Mouse (Mus musculus) CH12F3 (cell line): ENCODE results near the gene Myh9.
"Not testable (repeated sequence)": the region's sequence is repeated elsewhere in the genome, so short reads cannot be mapped to it uniquely, and the experiment has no call there.

Experiments used
- in situ Hi-C: fragments of 300-500 bp; cut with MboI; formaldehyde crosslinking; loops from 2 replicates; pipeline ENCODE4 v1.14.3; 2020; ENCODE audit warnings: low sequenced_read_pairs

Gene Myh9

DNA sequence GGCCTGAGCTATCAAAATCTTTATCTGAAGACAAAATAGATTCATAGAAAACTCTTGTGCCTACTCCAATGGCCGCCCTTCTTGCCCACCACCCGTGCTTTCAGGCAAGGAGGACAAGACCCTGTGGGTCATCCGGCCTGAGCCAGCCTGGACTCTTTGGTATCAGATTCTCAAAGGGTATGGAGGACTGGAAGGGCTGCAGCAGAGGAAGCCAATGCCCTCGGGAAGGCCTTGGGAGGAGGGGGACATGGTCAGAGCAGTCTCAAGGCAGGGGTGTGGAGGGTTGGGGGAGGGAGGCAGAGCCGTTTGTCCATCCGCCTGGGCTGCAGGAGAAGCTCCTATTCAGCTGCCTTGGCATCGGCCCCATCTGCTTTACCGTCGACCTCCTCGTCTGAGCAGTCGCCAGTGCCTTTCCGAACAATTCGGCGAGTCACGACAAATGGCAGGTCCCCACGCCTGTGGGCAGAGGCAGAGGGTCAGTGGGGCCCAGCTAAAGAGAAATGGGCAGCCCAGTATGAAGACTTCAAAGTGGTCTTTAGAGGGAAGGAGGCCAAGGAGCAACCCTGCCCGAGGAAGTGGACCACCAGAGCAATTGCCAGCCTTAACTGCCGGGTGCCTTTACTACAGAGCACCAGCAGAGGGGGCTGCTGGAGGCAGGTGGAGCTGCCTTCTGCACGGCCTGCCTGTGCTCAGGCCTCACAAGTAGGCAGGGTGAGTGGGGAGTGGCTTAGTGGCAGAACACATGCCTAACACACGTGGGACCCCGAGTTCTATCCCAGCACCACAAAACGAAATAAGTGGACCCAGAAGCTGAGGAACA, 80.2 kb downstream of the Myh9 start:
- in situ Hi-C loops, result no loop called here

DNA sequence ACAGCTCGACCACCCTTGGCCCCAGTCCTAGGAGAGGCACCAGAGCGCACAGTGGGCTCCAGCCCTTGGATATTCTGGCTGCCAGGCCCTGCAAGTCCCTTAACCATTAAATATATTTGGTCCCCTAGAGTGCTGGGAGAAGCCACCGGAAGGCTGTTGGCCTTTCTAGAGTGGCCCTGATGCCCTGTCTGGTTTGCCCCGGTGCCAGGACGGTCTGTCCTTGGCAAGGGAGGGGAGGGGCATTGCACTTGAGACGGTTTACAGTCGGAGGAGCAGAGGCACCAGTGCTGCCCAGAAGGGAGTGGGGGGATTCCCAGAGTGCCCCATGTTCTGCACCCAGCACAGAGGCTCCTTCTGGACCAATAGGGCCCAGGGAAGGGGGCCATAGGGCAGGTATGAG, 80.9 kb downstream of the Myh9 start:
- in situ Hi-C loops, result no loop called here

DNA sequence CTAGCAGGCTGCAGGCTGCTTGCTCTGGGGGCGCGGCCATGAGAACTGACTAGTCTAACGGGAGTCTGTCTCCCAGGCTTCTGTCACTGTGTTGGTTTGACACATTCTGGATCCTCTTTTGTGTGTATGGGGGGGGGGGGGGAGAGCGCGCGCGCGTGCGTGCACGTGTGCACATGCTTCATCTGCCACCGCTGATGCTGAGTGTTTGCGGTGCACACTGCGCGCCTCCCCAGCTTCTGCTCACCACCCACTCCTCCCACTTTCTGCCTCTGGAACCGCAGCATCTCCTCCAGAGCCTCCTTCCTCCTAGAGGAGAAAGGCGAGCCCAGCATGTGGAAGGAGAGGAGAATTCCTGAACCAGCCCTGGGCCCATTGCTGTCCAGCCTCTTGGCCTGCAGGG, 81.9 kb downstream of the Myh9 start:
- in situ Hi-C loops, result no loop called here

DNA sequence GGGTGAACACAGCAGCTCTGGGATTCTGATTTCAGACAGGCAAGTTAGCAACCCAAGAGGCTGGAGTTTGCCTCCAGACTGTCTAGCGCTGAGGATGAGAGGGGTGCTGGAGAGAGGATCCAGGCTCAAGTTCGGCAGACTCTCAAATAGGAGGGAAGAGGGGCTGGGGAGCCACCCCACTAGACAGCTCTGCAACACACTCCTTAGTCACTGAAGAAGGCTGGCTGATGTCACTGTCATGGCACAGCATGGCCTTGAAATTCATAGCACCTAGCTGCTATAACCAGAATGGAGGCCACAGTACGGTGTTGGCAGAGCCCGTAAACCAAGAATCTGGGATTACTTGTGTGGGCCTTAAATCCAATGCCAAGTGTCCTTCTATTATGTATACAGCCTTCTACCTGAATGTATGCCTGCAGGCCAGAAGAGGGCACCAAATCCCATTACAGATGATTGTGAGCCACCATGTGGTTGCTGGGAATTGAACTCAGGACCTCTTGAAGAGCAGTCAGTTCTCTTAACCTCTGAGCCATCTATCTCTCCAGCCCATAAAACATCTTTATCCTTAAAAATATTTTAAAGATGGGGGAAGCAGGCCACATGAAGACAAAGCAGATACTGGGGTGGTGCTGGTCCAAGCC, 84.3 kb downstream of the Myh9 start:
- in situ Hi-C loops, result no loop called here

DNA sequence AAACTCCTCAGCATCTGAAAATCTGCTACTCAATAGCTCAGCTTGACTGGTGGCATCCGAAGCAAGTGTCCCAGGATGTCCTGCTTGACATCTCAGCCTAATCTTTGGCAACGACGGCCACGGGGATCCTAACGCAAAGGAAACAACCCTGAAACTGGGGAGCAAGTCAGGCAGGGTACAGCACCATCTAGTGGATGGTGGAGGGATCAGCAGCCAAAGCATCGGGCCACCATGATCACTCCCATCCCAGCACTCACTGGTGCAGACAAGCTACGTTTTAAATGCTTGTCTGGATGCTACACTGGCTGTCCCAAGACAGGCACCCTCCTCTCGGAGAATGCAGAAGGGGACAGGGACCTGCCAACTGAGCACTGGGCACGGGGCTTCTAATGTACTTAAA, 85.1 kb downstream of the Myh9 start, which contains the start of gene Apol8:
Apol8 (minus strand) TSS at position 156 of the 400 bp plus-strand sequence.
- in situ Hi-C loops, result no loop called here

DNA sequence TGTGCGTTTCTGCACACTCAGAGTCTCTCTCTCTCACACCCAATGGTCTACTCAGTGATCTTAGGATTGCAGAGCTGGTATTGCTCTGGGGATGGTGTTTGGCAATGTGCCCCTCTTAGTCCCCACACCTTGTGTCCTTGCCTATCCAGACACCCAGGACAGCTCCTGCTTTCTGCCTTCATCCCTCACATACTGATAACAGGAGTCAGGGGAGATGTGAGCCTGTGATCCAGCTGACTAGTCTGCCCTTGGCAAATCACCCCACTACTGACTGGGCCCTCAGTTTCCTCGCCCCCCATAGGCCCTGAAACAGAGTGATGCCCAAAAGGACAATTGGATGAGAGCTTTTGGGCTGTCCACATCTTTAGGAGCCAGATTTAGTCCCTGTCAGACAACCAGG, 85.9 kb downstream of the Myh9 start:
- in situ Hi-C loops, result no loop called here

DNA sequence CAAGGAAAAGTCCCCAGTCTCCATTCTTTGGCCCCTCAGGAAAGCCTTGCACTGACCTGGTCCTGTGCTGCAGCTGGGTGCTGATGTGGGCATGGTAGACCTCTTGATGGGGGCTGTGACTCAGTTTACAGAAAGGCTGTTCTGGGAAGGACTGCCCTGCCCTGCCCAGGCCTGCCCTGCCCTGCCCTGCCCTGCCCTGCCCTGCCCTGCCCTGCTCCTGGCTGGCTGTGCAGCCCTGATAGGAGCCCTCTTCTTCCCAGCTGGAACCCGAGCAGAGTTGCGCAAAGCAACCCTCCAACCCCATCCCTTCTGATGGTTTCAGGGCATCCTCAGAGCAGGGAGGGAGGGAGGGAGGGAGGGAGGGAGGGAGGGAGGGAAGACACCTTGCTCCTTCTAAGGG, 86.8 kb downstream of the Myh9 start:
- in situ Hi-C loops, result no loop called here

DNA sequence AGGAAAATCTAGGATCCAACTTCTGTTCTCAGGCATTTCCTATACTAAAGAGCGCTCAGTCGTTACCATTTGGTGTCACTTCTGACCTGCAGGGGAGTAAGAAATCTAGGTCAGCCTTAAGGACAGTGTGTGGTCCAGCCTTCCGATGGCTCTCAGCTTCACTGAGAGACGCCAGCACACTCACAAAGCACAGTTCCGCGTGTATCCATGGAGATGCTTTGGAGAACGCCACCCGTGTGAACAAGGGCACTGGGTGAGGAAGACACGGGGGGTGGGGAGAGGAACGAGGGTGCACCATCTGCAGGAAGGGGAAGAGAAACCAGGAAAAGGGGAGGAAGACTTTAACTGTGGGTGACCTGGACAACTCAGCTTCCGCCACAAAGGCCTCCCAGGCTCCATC, 89.5 kb downstream of the Myh9 start:
- in situ Hi-C loops, result no loop called here

DNA sequence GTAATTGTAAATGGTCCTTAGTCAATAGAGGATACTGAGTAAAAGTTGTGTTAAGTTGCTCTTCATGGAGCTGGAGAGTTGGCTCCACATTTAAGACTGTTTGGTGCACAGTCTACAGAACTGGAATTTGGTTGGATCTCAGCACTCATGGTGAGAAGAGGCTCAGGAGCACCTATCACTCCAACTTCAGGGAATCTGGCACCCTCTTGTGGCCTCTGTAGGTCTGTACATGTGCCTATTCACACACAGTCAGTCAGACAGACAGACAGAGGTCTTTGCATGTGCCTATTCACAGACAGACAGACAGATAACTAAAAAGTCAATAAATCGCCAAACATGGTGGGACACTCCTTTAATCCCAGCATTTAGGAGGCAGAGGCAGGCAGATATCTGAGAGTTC, 91.5 kb downstream of the Myh9 start:
- in situ Hi-C loops, result no loop called here

DNA sequence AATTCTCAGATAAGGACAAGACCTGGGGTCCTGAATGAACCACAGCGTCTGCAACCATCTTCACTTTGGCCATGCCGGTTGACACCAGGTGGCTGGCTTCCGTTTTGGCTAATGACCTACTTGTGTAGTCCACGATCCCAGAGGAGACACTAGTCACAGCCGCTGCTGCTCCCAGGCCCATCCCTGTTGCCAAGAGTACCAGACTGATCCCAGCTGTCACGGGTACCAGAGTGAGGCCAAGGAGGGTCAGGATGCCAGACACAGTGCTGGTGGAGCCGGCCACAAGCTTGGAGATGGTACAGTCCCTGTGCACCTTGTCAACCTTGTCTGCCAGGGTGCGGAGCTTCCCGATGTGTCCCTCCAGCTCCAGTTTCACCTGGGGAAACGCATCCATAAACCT, 92.3 kb downstream of the Myh9 start:
- in situ Hi-C loops, result no loop called here

DNA sequence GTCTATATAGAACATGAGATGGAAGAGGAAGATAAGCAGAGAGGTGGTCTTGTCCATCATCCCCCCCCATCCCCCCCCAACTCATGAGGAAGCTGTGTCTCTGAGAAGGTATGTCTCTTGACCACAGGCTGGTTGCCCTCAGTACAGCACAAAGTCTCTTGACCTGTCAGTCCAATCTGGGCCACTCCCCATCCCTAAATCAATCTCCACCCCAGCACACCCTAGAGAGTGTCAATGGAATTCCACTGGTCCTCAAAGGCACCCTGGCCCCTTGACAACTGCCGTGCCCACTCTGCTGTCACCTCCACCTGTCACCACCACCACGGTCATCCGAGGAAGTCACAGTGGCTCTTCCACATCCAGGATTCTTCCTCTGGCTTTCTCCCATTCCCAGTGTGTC, 93.6 kb downstream of the Myh9 start:
- in situ Hi-C loops, result no loop called here

DNA sequence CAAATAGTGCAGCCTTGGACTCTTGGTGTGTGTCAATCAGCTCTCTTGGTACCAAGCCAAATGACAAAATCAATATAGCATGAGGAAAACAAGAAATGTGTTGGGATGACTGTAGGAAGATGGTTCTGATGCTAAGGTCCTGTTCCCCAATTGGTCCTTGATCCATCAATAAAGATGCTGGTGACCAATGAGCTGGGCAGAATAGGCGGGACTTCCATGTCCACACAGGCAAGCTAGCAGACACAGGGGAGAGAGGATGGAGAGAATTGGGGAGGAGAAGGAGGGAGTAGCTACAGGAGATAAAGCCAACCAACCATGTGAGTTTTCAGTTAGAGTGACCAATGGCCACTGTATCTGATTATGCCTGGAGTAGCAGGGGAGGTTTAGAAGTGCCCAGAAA, 95.6 kb downstream of the Myh9 start:
- in situ Hi-C loops, result no loop called here

DNA sequence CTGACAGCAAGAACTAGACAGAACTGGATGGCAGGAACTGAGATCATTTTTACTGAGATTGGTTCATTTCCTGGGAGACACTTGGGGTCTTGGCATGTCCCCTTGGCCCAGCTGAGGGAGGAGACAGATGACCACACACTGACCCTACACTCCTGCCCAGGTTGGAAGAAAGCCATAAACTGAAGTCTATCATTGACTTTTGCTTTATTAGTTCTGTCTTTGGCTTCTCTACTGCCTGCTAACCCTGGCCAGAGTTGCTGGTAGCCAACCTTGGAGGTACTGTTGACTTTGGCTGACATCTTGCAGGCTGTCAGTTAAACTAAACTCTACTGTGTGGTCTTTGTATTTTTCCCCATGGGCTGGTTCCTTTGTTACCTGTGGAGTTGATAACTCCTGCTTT, 96.9 kb downstream of the Myh9 start:
- in situ Hi-C loops, result no loop called here

DNA sequence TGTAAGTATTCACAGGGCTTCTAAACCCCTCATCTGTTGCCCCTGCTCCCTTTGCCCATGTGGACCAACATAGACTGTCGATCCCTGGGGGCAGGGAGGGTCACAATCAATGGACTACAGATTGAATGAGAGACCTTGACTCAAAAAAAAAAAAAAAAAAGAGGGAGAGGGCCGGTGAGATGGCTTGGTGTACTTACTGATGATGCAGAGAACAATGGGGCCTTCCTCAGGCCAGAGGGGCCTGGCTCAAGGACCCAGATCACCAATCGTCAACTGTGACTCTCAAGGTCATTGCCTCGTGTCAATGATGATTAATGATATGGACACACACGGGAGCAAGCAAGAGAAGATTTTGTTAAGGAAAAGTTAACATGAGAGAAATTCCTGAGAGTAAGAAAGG, 97.3 kb downstream of the Myh9 start:
- in situ Hi-C loops, result no loop called here

DNA sequence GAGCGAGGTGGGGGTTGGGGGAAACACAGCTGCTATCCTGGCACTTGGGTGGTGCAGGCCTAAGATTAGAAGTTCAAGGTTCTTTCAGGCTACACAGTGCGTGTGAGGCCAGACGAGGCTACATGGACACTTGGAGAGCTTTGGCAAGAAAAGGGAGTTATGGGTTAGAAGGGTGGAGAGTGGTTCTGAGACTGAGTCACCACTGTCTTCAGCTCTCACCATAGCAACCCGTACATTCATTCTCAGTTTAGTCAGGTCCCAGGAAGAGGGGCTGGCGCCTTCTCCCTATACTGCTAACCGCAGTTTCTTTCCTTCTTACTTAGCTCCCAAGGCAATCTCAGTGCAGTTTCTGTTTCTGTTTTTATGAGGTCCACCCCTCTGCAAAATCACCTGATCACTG, 100.4 kb downstream of the Myh9 start:
- in situ Hi-C loops, result not testable (repeated sequence)

DNA sequence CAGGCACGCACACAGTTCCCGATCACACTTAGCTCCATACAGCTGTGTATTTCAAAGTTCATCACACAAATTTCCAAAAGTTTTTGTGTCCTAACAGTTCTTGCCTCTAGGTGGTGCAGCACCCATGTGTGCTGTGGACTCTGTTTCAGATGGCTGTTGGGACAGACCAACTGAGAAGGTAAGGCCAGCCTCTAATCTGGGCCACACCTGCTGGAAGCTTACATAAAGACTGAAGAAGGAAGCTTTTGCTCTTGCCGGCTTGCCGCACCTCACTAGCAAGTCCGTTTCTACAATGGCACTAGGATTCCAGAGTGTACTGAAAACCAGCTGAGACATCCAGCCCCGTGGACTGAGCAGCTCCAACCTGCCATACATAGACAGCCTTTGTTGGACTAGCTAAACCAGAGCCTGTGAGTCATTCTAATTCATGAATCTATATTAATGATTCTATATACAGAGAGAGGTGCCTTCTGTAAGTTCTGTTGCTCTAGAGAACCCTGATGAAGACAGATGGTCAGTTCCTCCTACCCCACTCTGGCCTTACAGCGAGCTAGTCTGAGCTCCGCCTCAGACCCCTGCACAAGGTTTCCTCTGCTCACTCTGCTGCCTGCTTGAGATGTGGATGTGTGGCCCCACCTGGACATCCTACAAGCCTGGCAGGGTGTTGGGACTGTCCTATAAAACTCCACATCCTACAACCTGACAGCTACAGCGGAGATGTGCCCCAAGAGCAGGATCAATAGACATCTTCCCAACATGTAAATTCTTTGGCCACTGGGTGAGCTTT, 101.3 kb downstream of the Myh9 start:
- in situ Hi-C loops, result no loop called here

DNA sequence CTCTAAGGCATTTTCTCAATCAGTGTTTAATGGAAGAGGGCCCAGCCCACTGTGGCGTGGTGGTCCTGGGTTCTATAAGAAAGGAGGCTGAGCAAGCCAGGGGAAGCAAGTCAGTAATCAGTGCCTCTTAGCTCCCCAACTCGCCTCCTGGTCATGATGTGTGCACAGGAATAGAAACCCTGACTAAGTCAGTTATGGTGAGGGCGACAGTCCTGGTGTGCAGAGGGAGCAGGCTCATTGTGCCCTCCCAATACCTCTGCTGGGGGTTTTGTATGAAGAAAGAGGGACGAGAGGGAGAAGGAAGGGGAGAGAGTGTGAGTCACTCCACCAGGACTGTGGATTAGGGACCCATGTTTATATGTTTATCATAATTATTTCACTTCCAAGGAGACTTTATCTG, 108.1 kb downstream of the Myh9 start:
- in situ Hi-C loops, result not testable (repeated sequence)

DNA sequence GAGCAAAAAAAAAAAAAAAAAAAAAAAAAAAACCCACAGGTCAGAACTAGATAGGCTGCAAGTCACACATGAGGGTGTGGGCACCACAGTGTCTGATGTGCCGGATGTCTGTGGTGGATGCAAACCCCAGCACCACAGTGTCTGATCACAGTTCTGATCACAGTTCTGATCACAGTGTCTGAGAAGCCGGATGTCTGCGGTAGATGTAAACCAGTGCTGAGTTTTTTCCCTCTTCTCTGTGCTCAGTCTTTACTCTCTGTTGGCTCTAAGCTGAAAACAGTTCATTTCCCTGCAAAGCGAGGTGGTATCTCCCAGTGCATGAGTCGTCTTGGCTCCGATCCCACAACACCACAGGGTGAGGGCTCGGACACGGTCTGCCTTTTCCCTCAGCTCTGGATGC, 108.6 kb downstream of the Myh9 start:
- in situ Hi-C loops, result not testable (repeated sequence)

DNA sequence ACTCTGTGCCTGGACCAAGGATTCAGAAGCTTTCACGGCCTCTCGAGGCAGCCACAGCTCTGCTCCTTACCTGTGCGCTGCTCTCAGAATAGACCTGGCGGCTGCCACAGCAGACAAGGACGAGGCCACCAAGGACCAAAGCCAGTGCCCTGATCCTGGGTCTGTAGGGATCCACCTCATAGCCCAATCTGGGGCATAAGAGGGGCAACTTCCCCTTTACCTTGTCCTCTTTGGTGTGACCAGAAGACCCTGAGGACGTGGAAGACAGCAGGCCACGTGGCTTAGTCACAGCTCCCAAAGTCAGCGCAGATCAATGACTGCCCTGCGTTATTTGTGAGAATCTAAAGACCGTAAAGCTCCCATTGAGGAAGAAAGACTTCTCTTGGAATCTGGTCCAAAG, 109.1 kb downstream of the Myh9 start:
- in situ Hi-C loops, result not testable (repeated sequence)

DNA sequence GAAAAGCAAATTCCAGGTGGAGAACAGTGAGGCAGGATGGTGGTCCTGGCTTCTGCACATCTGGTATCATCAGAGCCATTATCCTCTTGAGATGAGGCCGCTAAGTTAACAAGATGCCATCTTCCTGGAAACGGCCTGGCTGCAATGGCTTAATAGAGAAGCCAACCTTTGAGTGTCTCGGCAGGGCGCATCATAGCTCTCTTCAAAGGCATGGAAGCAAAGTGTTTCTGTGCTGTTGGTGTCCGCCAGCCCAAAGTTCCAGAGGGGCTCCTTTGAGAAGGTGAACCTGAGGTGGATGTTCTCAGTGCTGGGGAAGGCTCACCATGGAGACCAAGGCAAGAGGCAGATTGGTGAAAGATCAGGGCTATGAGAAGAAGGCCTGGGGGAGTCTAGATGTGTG, 110.4 kb downstream of the Myh9 start:
- in situ Hi-C loops, result no loop called here

DNA sequence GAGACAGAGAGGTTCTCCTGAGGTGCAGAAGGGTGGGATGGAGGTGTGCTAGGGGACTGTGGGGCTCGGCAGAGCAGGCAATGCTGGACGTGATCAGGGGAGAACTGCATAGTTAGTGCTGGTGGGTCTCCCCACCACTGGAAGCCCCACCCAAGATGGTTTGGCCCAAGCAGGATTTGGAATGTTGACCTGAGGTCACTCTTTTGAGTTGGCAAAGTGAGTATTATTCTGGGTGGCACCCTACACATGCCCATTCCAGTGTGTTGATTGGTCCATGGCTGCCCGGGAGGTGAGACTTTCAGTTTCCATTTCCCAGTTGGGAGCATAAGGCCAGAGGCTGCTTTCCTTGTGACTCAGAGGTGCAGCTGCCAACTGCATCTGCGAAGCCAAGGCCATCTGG, 113.2 kb downstream of the Myh9 start, which contains the start of gene Apol9b:
Apol9b (plus strand) TSS at position 301 of the 400 bp plus-strand sequence.
- in situ Hi-C loops, result not testable (repeated sequence)

DNA sequence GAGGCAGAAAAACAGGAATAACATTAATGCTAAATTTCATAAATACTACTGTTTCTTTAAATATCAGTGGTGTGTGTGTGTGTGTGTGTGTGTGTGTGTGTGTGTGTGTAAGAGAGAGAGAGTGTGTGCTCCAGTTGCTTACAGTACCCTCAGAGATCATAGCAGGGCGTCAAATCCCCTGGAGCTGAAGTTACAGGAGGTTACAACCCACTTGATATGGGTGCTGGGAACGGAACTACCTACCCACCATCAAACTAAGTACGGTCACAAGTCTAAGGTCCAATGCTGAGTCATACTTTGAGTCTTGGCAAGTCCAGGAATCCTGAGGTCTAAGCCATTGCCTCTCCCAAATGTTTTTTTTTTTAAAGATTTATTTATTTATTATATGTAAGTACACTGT, 114.2 kb downstream of the Myh9 start:
- in situ Hi-C loops, result not testable (repeated sequence)
